Mouse (Mus musculus): ENCODE data around the gene Ankrd11.

The Ankrd11 gene

DNA sequence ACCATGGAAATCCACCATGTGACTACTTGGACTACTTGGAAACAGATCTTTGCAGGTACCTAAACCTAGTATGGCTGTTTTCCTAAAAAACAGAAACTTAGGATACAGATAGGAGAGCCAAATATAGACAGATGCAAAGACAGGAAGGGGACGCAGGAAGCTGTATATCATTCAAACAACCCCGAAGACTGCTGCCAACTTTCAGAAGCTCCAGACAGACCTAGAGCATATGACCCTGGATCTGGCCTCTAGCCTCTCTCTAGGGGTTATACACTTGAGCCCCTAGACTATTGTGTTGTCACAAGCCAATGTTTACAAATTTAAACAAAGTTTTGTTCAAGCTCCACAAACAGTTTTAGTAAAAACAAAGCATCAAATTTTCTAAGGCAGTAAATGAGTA is 80.6 kb downstream of the Ankrd11 start:
- in situ Hi-C loops (cut with MseI, MboI): no loop called here

- in situ Hi-C loops (cut with MseI, MboI): no loop called here
Observed at GRCm38 (mm10) chr8:122960932-122961331, 81.1 kb downstream of the Ankrd11 start.

GRCm38 (mm10) chr8:122960323-122960722 is 81.8 kb downstream of the Ankrd11 start:
- in situ Hi-C loops (cut with MseI, MboI): no loop called here

GRCm38 (mm10) chr8:122955997-122956396 is 86.1 kb downstream of the Ankrd11 start:
- in situ Hi-C loops (cut with MseI, MboI): no loop called here

GRCm38 (mm10) chr8:122955195-122955594 is 86.9 kb downstream of the Ankrd11 start:
- in situ Hi-C loops (cut with MseI, MboI): no loop called here

GRCm38 (mm10) chr8:122954090-122954799 is 87.8 kb downstream of the Ankrd11 start:
- in situ Hi-C loops (cut with MseI, MboI): no loop called here

- in situ Hi-C loops (cut with MseI, MboI): no loop called here
Observed at GRCm38 (mm10) chr8:122953028-122953427, 89.0 kb downstream of the Ankrd11 start.

DNA sequence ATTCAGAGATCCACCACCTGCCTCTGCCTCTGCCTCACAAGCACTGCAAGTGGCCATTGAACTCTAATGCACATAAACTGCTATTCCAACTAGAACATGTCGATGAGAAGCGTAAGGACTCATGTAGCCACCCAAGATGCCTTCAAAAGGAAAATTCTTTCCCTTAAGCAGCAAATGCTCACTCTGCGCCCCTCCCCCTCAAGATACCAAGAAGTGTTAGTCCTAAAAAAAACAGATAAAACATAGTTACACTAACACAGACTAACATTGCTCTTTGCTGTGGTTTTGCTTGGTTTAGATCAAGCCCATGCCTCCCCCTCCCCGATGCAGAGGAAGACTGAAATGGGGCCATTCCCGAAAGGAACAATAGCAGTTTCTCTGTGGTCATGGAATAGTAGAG is 90.6 kb downstream of the Ankrd11 start:
- in situ Hi-C loops (cut with MseI, MboI): no loop called here

DNA sequence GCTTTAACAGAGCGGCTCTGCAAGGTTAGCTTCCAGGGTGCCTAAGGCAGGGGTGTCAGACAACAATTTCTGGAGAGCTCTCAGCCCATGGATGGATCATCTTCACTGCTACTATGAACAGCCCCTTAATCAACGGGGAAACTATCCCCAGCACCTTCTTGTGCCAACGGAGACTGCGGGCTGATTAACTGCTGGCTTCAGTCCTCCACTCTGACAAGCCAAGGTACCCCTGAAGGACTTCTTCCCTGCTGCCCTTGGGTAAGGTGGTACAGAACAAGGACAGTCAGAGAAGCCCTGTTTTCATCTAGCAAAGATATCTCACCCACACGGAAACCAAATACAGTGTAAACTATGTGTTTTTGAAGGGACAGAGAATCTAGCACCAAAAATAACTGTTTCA is 92.4 kb downstream of the Ankrd11 start:
- in situ Hi-C loops (cut with MseI, MboI): no loop called here

DNA sequence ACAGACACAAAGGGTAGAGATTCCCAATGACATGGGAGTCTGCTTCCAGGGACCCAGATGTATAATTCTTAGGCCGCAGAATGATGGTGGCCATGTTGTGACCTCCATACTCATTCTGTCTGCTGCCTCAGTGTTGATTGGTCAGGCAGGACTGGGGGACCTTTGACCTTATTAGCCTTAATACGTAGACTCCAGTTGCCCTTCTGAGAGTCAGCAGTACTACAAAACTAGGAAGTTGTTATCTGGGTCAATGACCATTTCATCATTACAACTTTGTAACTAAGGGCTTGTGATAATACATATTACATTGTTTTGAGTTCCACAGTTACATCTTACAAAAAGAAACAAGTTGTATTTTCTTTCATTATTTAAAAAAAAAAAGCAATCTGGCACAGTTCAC is 96.3 kb downstream of the Ankrd11 start:
- in situ Hi-C loops (cut with MseI, MboI): no loop called here

- in situ Hi-C loops (cut with MseI, MboI): no loop called here
Observed at GRCm38 (mm10) chr8:122942803-122943713, 99.0 kb downstream of the Ankrd11 start.

- in situ Hi-C loops (cut with MseI, MboI): no loop called here
Observed at GRCm38 (mm10) chr8:122938591-122938990, 103.5 kb downstream of the Ankrd11 start.

- in situ Hi-C loops (cut with MseI, MboI): no loop called here
Observed at GRCm38 (mm10) chr8:122938170-122938569, 103.9 kb downstream of the Ankrd11 start.

DNA sequence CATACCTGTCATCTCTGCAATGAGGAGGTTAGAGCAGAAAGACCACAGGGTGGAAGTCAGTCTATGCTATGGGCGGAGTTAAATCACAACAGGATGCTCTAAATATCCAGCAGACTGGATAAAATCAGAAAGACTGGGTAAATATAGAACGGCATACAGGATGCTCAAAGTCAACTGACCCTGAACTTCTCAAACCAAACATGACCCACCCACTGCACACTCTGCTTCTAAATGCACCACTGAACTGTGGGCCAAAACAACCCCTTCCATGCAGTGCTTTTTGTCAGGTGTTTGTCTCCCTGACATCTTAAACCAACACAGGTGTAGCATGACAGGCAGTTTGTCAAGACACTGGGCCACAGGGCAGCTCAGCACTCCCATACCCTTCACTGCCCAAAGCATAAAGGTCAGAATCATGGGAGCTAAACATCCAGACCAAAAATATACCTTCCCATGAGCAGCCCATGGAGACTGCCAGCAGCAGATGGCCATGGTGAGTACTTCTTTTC is 104.5 kb downstream of the Ankrd11 start:
- in situ Hi-C loops (cut with MseI, MboI): no loop called here

DNA sequence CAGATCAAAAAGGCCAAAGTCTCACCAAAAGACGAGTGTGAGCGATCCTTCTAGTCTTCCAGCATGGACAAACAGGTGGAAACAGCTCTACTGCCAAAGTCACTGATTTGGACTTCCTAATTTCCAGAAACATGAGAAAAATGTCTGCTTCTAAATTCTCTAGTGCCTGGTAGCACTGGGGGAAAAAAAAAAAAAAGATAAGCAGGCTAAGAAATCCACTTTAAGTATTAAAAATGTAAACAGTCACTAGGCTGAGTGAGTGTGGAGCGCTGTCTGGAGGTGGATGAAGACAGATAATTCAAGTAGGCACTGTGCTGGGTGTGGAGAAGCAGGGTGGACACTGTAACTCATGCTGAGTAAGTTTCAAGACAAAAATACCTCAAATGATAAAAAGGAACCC is 106.2 kb downstream of the Ankrd11 start:
- in situ Hi-C loops (cut with MseI, MboI): no loop called here

- in situ Hi-C loops (cut with MseI, MboI): no loop called here
Observed at GRCm38 (mm10) chr8:122935118-122935517, 107.0 kb downstream of the Ankrd11 start.

DNA sequence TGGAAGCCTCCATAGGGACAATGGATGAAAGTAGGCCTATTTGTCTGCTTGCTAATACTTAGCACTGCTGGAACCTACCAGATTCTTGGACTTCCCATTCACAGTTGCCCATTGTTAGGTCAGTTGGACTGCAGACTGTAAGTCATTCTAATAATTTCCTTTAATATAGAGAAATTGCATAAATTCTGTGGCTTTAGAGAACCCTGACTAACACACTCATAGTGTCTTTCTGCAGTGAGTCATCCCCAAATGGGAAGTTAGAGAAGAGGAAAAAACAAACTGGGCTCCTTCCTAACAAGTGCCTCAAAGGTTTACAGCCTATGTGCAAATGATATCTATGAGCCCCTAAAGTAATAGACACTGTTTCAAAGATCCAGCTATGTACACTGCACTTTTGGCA is 108.1 kb downstream of the Ankrd11 start:
- in situ Hi-C loops (cut with MseI, MboI): no loop called here

DNA sequence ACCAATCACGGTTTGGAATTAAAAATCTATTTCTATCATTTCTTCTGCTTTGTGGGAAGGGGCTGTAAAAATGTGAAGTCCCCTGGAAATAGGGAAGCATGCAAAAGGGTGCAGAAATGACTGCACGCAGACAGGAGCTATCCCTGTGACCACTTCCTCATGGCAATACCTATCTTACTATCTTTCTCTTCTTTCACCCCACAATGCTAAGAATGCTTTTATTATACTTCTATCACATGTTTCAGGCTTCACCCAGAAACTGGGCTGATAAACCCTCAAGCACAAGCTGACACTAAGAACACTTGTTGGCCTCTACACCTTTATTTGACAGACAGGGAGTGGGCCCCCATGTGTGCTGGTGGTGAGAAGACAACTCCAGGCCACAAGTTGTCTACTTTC is 109.5 kb downstream of the Ankrd11 start:
- in situ Hi-C loops (cut with MseI, MboI): no loop called here

DNA sequence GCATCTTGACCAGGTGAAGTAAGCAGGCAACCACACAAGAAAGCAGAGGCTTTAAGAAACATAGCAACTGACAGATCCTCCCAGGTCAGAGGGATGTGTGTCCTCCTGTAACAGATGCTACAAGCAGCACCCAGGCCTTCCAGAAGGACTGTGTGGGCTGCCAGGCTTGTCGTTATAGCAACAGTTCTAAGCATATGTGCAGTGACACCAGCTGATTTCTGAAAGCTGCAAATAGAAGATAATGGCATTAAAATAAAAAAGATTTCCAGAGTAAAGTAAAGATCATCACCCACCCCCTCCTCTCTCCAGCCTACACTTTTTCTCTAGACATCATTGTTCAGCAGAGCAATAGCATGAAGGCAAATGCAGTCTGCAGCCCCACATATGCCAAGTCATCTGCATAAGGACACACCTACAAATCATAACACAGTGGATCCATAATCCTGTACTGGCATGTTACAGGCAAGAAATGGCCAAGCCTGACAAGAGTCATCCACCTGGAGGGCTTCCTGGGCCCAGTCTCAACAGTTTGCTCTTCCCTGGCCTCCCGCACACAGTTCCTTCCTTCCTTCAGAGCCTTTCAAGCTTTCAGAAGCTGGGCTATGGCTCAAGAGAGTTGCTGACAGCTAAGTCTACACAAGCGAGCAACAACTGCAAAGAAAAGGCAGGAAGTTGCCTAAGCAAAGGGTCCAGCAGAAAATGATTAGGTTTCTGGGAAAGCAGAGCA is 110.1 kb downstream of the Ankrd11 start:
- in situ Hi-C loops (cut with MseI, MboI): no loop called here

DNA sequence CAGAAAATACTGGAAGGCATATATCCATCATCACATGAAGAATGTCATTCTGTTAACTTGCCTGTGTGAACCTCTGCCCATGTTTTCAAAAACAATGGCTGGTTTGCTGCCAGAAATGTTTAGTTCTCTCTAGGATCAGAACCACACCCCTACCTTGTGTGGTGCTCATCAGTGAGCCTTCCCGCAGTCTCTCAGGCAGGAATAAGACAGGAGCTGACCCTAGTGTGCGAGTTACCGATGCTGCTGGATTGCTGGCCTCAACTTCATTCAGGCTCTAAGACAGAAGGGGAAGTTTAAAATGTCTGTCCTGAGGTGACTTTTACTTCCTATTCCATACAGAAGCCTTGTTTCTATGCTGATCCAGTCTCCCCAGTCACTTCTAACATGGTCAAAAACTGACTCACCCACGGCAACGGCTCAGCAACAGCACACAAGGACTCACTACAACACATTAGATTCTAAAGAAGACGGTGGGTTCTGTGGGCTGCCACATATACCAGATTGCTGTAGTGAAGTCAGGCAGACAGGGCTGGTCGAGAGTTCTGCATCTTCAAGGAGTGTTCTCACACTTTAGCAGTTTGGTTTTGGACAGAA is 113.3 kb downstream of the Ankrd11 start:
- in situ Hi-C loops (cut with MseI, MboI): no loop called here

GRCm38 (mm10) chr8:122927841-122928240 is 114.2 kb downstream of the Ankrd11 start:
- in situ Hi-C loops (cut with MseI, MboI): no loop called here

DNA sequence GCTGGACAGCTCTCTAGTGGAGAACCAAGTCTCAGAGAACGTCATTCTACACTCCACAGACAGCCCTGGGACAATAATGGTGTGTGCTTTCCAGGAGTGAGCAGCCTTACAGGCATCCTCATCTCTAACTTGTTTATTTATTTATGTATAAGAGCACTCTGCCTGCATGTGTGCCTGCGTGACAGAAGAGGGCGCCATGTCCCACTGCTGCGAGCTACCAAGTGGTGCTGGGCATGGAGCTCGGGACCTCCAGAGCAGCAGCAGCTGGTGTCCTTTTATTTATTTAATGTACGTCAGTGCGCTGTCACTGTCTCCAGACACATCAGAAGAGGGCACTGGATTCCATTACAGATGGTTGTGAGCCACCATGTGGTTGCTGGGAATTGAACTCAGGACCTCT is 115.3 kb downstream of the Ankrd11 start:
- in situ Hi-C loops (cut with MseI, MboI): no loop called here
